Mouse (Mus musculus) cerebellum, adult 2 months (tissue): Measurements from ENCODE around the gene Il2rb.

Experiments used
- CTCF ChIP-seq: fragments of 200-500 bp; IDR thresholded peaks from 2 replicates; pipeline ENCODE4 v1.5.1; 2011; ENCODE audit warnings: low read depth, mild to moderate bottlenecking, control low read depth, low read length, moderate library complexity, borderline replicate concordance; ENCODE audit not compliant: insufficient read depth
- POLR2A ChIP-seq: fragments of 200-500 bp; IDR thresholded peaks from 2 replicates; pipeline ENCODE4 v1.6.1; 2011; ENCODE audit warnings: low read length, control low read depth, borderline replicate concordance; ENCODE audit not compliant: insufficient read depth

- TF ChIP-seq CTCF = no peak
- TF ChIP-seq POLR2A = no peak
Observed at GRCm38 (mm10) chr15:78442231-78442630, 52.8 kb downstream of the Il2rb start.
